21 mouse cellular contexts compared by ENCODE assay signal in genomic region chr8:123271147-123271546, GRCm38 (mm10). TPM values are rescaled to one million over a fixed set of nuclear protein-coding genes. Genes with fewer than 3 reads are reported as not detected.
DNase-seq lines count a peak whose midpoint lies in the region; ATAC-seq lines count a peak whose summit lies in the region.
"Had no signal": no experiment of that assay in that cellular context is flagged by ENCODE, and none has a peak within 500 bp of the region (broad histone marks: within the 10 kb centered on the region; RNA-seq: fewer than 3 reads in every experiment).

No protein-coding gene starts in this region.

- no peaks in the 10 kb centered on the region for H3K9me3 ChIP-seq in hindbrain, embryonic 10.5 days
- H3K9me3 ChIP-seq in hindbrain, embryonic 16.5 days (ENCODE audit: control insufficient read depth, low read length): no peaks in the 10 kb centered on the region
- H3K9me3 ChIP-seq in kidney, embryonic 15.5 days (replicated peaks): no peaks in the 10 kb centered on the region
- no peaks in the 10 kb centered on the region for H3K9me3 ChIP-seq in midbrain, embryonic 11.5 days (ENCODE audit: control insufficient read depth, low read length)
- H3K9me3 ChIP-seq in midbrain, embryonic 16.5 days (replicated peaks; ENCODE audit: control insufficient read depth, low read length, poor library complexity, severe bottlenecking): no peaks in the 10 kb centered on the region
- no peaks in the 10 kb centered on the region for H3K9me3 ChIP-seq in forebrain, embryonic 13.5 days (replicated peaks)
- H3K9me3 ChIP-seq: embryonic facial prominence, embryonic 15.5 days; forebrain, embryonic 10.5 days; forebrain, embryonic 15.5 days; heart, embryonic 15.5 days had no signal

- no peaks in the 10 kb centered on the region for H3K27me3 ChIP-seq in hindbrain, embryonic 10.5 days (ENCODE audit: insufficient read depth, poor library complexity, severe bottlenecking)
- no peaks in the 10 kb centered on the region for H3K27me3 ChIP-seq in hindbrain, embryonic 16.5 days (replicated peaks; ENCODE audit: control insufficient read depth, insufficient read depth, low read length)
- no peaks in the 10 kb centered on the region for H3K27me3 ChIP-seq in kidney, embryonic 15.5 days
- no peaks in the 10 kb centered on the region for H3K27me3 ChIP-seq in midbrain, embryonic 11.5 days (ENCODE audit: control insufficient read depth, insufficient read depth, low read length)
- no peaks in the 10 kb centered on the region for H3K27me3 ChIP-seq in midbrain, embryonic 16.5 days (ENCODE audit: control insufficient read depth, insufficient read depth, low read depth, low read length)
- H3K27me3 ChIP-seq in forebrain, embryonic 13.5 days: no peaks in the 10 kb centered on the region
- H3K27me3 ChIP-seq: embryonic facial prominence, embryonic 15.5 days; forebrain, embryonic 15.5 days; heart, embryonic 15.5 days had no signal

- no peak overlapping the region for H3K9ac ChIP-seq in hindbrain, embryonic 16.5 days (ENCODE audit: low read depth, low read length)
- H3K9ac ChIP-seq in kidney, embryonic 15.5 days: no peak overlapping the region
- H3K9ac ChIP-seq in midbrain, embryonic 11.5 days (ENCODE audit: low read length): no peak overlapping the region
- no peak overlapping the region for H3K9ac ChIP-seq in midbrain, embryonic 16.5 days (ENCODE audit: low read depth, low read length)
- no peak overlapping the region for H3K9ac ChIP-seq in forebrain, embryonic 13.5 days
- H3K9ac ChIP-seq: embryonic facial prominence, embryonic 15.5 days; forebrain, embryonic 15.5 days; heart, embryonic 15.5 days had no signal

- H3K36me3 ChIP-seq in hindbrain, embryonic 10.5 days: peaks cover 99% of the 10 kb centered on the region
- peaks cover 29% of the 10 kb centered on the region for H3K36me3 ChIP-seq in hindbrain, embryonic 16.5 days (ENCODE audit: control insufficient read depth, insufficient read depth, low read length)
- peaks cover 92% of the 10 kb centered on the region for H3K36me3 ChIP-seq in kidney, embryonic 15.5 days
- peaks cover 12% of the 10 kb centered on the region for H3K36me3 ChIP-seq in midbrain, embryonic 11.5 days (ENCODE audit: control insufficient read depth, insufficient read depth, low read length)
- peaks cover 31% of the 10 kb centered on the region for H3K36me3 ChIP-seq in midbrain, embryonic 16.5 days (ENCODE audit: control insufficient read depth, insufficient read depth, low read length)
- peaks cover 71% of the 10 kb centered on the region for H3K36me3 ChIP-seq in forebrain, embryonic 13.5 days (ENCODE audit: poor library complexity, severe bottlenecking)

- H3K4me2 ChIP-seq in hindbrain, embryonic 16.5 days (ENCODE audit: low read length): no peak overlapping the region
- H3K4me2 ChIP-seq in kidney, embryonic 15.5 days: no peak overlapping the region
- H3K4me2 ChIP-seq in midbrain, embryonic 11.5 days: no peak overlapping the region
- H3K4me2 ChIP-seq in midbrain, embryonic 16.5 days (ENCODE audit: low read length): no peak overlapping the region
- H3K4me2 ChIP-seq in forebrain, embryonic 13.5 days: no peak overlapping the region
- H3K4me2 ChIP-seq: embryonic facial prominence, embryonic 15.5 days; forebrain, embryonic 15.5 days; heart, embryonic 11.5 days; heart, embryonic 15.5 days had no signal

- DNase-seq in hindbrain, embryonic 10.5 days (ENCODE audit: low spot score): no peak
- DNase-seq in kidney, postnatal 36 days: no peak
- DNase-seq in midbrain, embryonic 11.5 days (ENCODE audit: low spot score, missing footprints): peak; percentile 81
- DNase-seq: adrenal gland, postnatal 10 days; cerebellum, adult 11 months; cerebellum, adult 8-10 months; cerebellum, postnatal 14 days; embryo, embryonic 11 days; heart, adult 2 months; heart, postnatal 14 days; kidney, adult 11 months had no signal

- no peak for ATAC-seq in hindbrain, embryonic 16.5 days
- no peak for ATAC-seq in kidney, embryonic 15.5 days (replicated peaks; ENCODE audit: low FRiP score)
- ATAC-seq in midbrain, embryonic 11.5 days (ENCODE audit: low FRiP score): no peak
- ATAC-seq in midbrain, embryonic 16.5 days: no peak
- ATAC-seq in forebrain, embryonic 13.5 days: no peak
- ATAC-seq: forebrain, embryonic 15.5 days had no signal

- H3K4me3 ChIP-seq in hindbrain, embryonic 10.5 days: no peak overlapping the region
- no peak overlapping the region for H3K4me3 ChIP-seq in hindbrain, embryonic 16.5 days (ENCODE audit: low read length)
- H3K4me3 ChIP-seq in kidney, embryonic 15.5 days (replicated peaks): no peak overlapping the region
- H3K4me3 ChIP-seq in midbrain, embryonic 11.5 days (ENCODE audit: low read depth, low read length): no peak overlapping the region
- H3K4me3 ChIP-seq in midbrain, embryonic 16.5 days (ENCODE audit: low read depth, low read length): no peak overlapping the region
- no peak overlapping the region for H3K4me3 ChIP-seq in forebrain, embryonic 13.5 days
- H3K4me3 ChIP-seq: embryonic facial prominence, embryonic 15.5 days; erythroblast, embryonic 14.5 days; forebrain, embryonic 10.5 days; forebrain, embryonic 15.5 days; heart, adult 2 months; heart, embryonic 15.5 days had no signal

- peaks cover 22% of the 10 kb centered on the region for H3K4me1 ChIP-seq in hindbrain, embryonic 10.5 days (replicated peaks)
- no peaks in the 10 kb centered on the region for H3K4me1 ChIP-seq in hindbrain, embryonic 16.5 days (ENCODE audit: control insufficient read depth, insufficient read depth, low read depth, low read length)
- peaks cover 4% of the 10 kb centered on the region for H3K4me1 ChIP-seq in kidney, embryonic 15.5 days
- H3K4me1 ChIP-seq in midbrain, embryonic 11.5 days (ENCODE audit: control insufficient read depth, insufficient read depth, low read length): no peaks in the 10 kb centered on the region
- H3K4me1 ChIP-seq in midbrain, embryonic 16.5 days (ENCODE audit: control insufficient read depth, insufficient read depth, low read length): no peaks in the 10 kb centered on the region
- H3K4me1 ChIP-seq in forebrain, embryonic 13.5 days: no peaks in the 10 kb centered on the region
- H3K4me1 ChIP-seq: embryonic facial prominence, embryonic 15.5 days; forebrain, embryonic 10.5 days; forebrain, embryonic 15.5 days; heart, embryonic 15.5 days had no signal

- 93% methylated on average over 10 of the region's 10 CpGs for WGBS in hindbrain, embryonic 10.5 days
- 89% methylated on average over 10 of the region's 10 CpGs for WGBS in hindbrain, embryonic 16.5 days
- WGBS in kidney, embryonic 15.5 days: 92% methylated on average over 10 of the region's 10 CpGs
- WGBS in midbrain, embryonic 11.5 days: 92% methylated on average over 10 of the region's 10 CpGs
- WGBS in midbrain, embryonic 16.5 days: 93% methylated on average over 10 of the region's 10 CpGs
- WGBS in forebrain, embryonic 13.5 days: 93% methylated on average over 10 of the region's 10 CpGs

- 0 out of 2 replicates have a peak overlapping the region, but pooled peaks have one; percentile 72 for H3K27ac ChIP-seq in hindbrain, embryonic 10.5 days
- no peak overlapping the region for H3K27ac ChIP-seq in hindbrain, embryonic 16.5 days (ENCODE audit: low read depth, low read length)
- H3K27ac ChIP-seq in kidney, embryonic 15.5 days: 0 out of 2 replicates have a peak overlapping the region, but pooled peaks have one; percentile 29
- no peak overlapping the region for H3K27ac ChIP-seq in midbrain, embryonic 11.5 days (ENCODE audit: low read depth, low read length)
- H3K27ac ChIP-seq in midbrain, embryonic 16.5 days (ENCODE audit: low read length): no peak overlapping the region
- no peak overlapping the region for H3K27ac ChIP-seq in forebrain, embryonic 13.5 days
- H3K27ac ChIP-seq: embryonic facial prominence, embryonic 15.5 days; forebrain, embryonic 15.5 days; heart, adult 2 months; heart, embryonic 15.5 days had no signal

RNA-seq across cellular contexts. Expression of gene Vps9d1, which starts 17.0 kb away (rescaled TPM):
- 26.8 and 31.7 TPM in 2 replicates for polyA plus RNA-seq in hindbrain, embryonic 10.5 days (2016; fragmentation: Nextera tagmentation; extraction: Ambion mirVana)
- 61.4 and 63.2 TPM in 2 replicates for polyA plus RNA-seq in hindbrain, embryonic 16.5 days (2015; fragmentation: Nextera tagmentation; extraction: Ambion mirVana)
- polyA plus RNA-seq in kidney, embryonic 15.5 days (2015; fragmentation: Nextera tagmentation; extraction: Ambion mirVana): 22.2 and 25.0 TPM in 2 replicates
- polyA plus RNA-seq in midbrain, embryonic 11.5 days (2014; fragmentation: Nextera tagmentation; extraction: Ambion mirVana): 23.7 and 23.8 TPM in 2 replicates
- 63.8 and 69.0 TPM in 2 replicates for polyA plus RNA-seq in midbrain, embryonic 16.5 days (2015; fragmentation: Nextera tagmentation; extraction: Ambion mirVana)
- 32.9 and 40.3 TPM in 2 replicates for polyA plus RNA-seq in forebrain, embryonic 13.5 days (2015; fragmentation: Nextera tagmentation; extraction: Ambion mirVana)

RNA-seq across cellular contexts. Expression of gene Zfp276, which starts 17.2 kb away (rescaled TPM):
- 30.6 and 36.0 TPM in 2 replicates for polyA plus RNA-seq in hindbrain, embryonic 10.5 days (2016; fragmentation: Nextera tagmentation; extraction: Ambion mirVana)
- polyA plus RNA-seq in hindbrain, embryonic 16.5 days (2015; fragmentation: Nextera tagmentation; extraction: Ambion mirVana): 22.4 and 25.2 TPM in 2 replicates
- polyA plus RNA-seq in kidney, embryonic 15.5 days (2015; fragmentation: Nextera tagmentation; extraction: Ambion mirVana): 21.2 and 22.7 TPM in 2 replicates
- 15.2 and 19.0 TPM in 2 replicates for polyA plus RNA-seq in midbrain, embryonic 11.5 days (2014; fragmentation: Nextera tagmentation; extraction: Ambion mirVana)
- polyA plus RNA-seq in midbrain, embryonic 16.5 days (2015; fragmentation: Nextera tagmentation; extraction: Ambion mirVana): 24.3 and 24.4 TPM in 2 replicates
- polyA plus RNA-seq in forebrain, embryonic 13.5 days (2015; fragmentation: Nextera tagmentation; extraction: Ambion mirVana): 22.8 and 25.7 TPM in 2 replicates

RNA-seq across cellular contexts. Expression of gene Spata2l, which starts 35.1 kb away (rescaled TPM):
- 2.3 and 3.3 TPM in 2 replicates for polyA plus RNA-seq in hindbrain, embryonic 10.5 days (2016; fragmentation: Nextera tagmentation; extraction: Ambion mirVana)
- 13.0 and 13.8 TPM in 2 replicates for polyA plus RNA-seq in hindbrain, embryonic 16.5 days (2015; fragmentation: Nextera tagmentation; extraction: Ambion mirVana)
- 5.3 and 5.7 TPM in 2 replicates for polyA plus RNA-seq in kidney, embryonic 15.5 days (2015; fragmentation: Nextera tagmentation; extraction: Ambion mirVana)
- polyA plus RNA-seq in midbrain, embryonic 11.5 days (2014; fragmentation: Nextera tagmentation; extraction: Ambion mirVana): 1.2 and 1.7 TPM in 2 replicates
- 8.2 and 12.1 TPM in 2 replicates for polyA plus RNA-seq in midbrain, embryonic 16.5 days (2015; fragmentation: Nextera tagmentation; extraction: Ambion mirVana)
- polyA plus RNA-seq in forebrain, embryonic 13.5 days (2015; fragmentation: Nextera tagmentation; extraction: Ambion mirVana): 1.4 and 2.3 TPM in 2 replicates

RNA-seq across cellular contexts. Expression of gene Cdk10, which starts 46.5 kb away (rescaled TPM):
- polyA plus RNA-seq in hindbrain, embryonic 10.5 days (2016; fragmentation: Nextera tagmentation; extraction: Ambion mirVana): 36.7 and 37.2 TPM in 2 replicates
- 47.2 and 53.3 TPM in 2 replicates for polyA plus RNA-seq in hindbrain, embryonic 16.5 days (2015; fragmentation: Nextera tagmentation; extraction: Ambion mirVana)
- 33.7 and 34.7 TPM in 2 replicates for polyA plus RNA-seq in kidney, embryonic 15.5 days (2015; fragmentation: Nextera tagmentation; extraction: Ambion mirVana)
- polyA plus RNA-seq in midbrain, embryonic 11.5 days (2014; fragmentation: Nextera tagmentation; extraction: Ambion mirVana): 30.9 and 34.3 TPM in 2 replicates
- polyA plus RNA-seq in midbrain, embryonic 16.5 days (2015; fragmentation: Nextera tagmentation; extraction: Ambion mirVana): 53.8 and 54.4 TPM in 2 replicates
- polyA plus RNA-seq in forebrain, embryonic 13.5 days (2015; fragmentation: Nextera tagmentation; extraction: Ambion mirVana): 38.8 and 41.8 TPM in 2 replicates

RNA-seq across cellular contexts. Expression of gene Fanca, which starts 47.2 kb away (rescaled TPM):
- polyA plus RNA-seq in hindbrain, embryonic 10.5 days (2016; fragmentation: Nextera tagmentation; extraction: Ambion mirVana): 35.3 and 40.9 TPM in 2 replicates
- 5.7 and 7.8 TPM in 2 replicates for polyA plus RNA-seq in hindbrain, embryonic 16.5 days (2015; fragmentation: Nextera tagmentation; extraction: Ambion mirVana)
- polyA plus RNA-seq in kidney, embryonic 15.5 days (2015; fragmentation: Nextera tagmentation; extraction: Ambion mirVana): 38.2 and 45.2 TPM in 2 replicates
- polyA plus RNA-seq in midbrain, embryonic 11.5 days (2014; fragmentation: Nextera tagmentation; extraction: Ambion mirVana): 31.5 and 33.1 TPM in 2 replicates
- 5.0 and 5.4 TPM in 2 replicates for polyA plus RNA-seq in midbrain, embryonic 16.5 days (2015; fragmentation: Nextera tagmentation; extraction: Ambion mirVana)
- 23.0 and 24.0 TPM in 2 replicates for polyA plus RNA-seq in forebrain, embryonic 13.5 days (2015; fragmentation: Nextera tagmentation; extraction: Ambion mirVana)

Comparison
In these comparisons a context has a peak if more than half of its experiments do, and no peak if none do; other contexts are left out.
1. H3K27ac ChIP-seq: peak in hindbrain, embryonic 10.5 days (single experiment) and kidney, embryonic 15.5 days (single experiment); none in hindbrain, embryonic 16.5 days (single experiment), midbrain, embryonic 11.5 days (single experiment), midbrain, embryonic 16.5 days (single experiment) and forebrain, embryonic 13.5 days (single experiment).